In genomic region chr1:127989876-127990731, GRCm38 (mm10) we compare ENCODE assay signal across 8 mouse cellular contexts.
DNase-seq lines count a peak whose midpoint lies in the region; ATAC-seq and TF ChIP-seq lines count a peak whose summit lies in the region.

No protein-coding gene starts in this region.

- H3K4me1 ChIP-seq in lung, embryonic 16.5 days (replicated peaks; ENCODE audit: control insufficient read depth, insufficient read depth, low read length): peaks cover 10% of the 10 kb centered on the region
- H3K4me1 ChIP-seq in lung, adult 2 months (ENCODE audit: control insufficient read depth, insufficient read depth, low read length): peaks cover 2% of the 10 kb centered on the region; the same call in 1 of the 2 replicates
- H3K4me1 ChIP-seq in cerebellum, adult 2 months (ENCODE audit: control insufficient read depth, insufficient read depth, low read length): no peaks in the 10 kb centered on the region; the same call in 1 of the 2 replicates
- H3K4me1 ChIP-seq in heart, embryonic 11.5 days (ENCODE audit: control insufficient read depth, insufficient read depth, low read length): no peaks in the 10 kb centered on the region
- H3K4me1 ChIP-seq in stomach, embryonic 16.5 days (ENCODE audit: control insufficient read depth, insufficient read depth, low read length): no peaks in the 10 kb centered on the region

- TF ChIP-seq POLR2A in lung, adult 2 months (IDR thresholded peaks at IDR 0.05; ENCODE audit: borderline replicate concordance, extremely low read depth, low read depth, low read length): no peak
- peak; percentile 7; the same call in 1 of the 2 replicates for TF ChIP-seq POLR2A in cerebellum, adult 2 months (IDR thresholded peaks at IDR 0.05; ENCODE audit: borderline replicate concordance, insufficient read depth, low read length)

- peak; percentile 73 for ATAC-seq in lung, embryonic 16.5 days (ENCODE audit: low read depth)
- ATAC-seq in heart, embryonic 11.5 days (replicated peaks; ENCODE audit: insufficient number of reproducible peaks, low FRiP score, low TSS enrichment): peak; percentile 39; the same call in 1 of the 2 replicates
- ATAC-seq in stomach, embryonic 16.5 days (ENCODE audit: insufficient read depth, low FRiP score): peak; percentile 21; the same call in 1 of the 2 replicates

- H3K9ac ChIP-seq in lung, embryonic 16.5 days (ENCODE audit: low read length): peak overlapping the region; percentile 24; the same call in 1 of the 2 replicates
- no peak overlapping the region for H3K9ac ChIP-seq in heart, embryonic 11.5 days (ENCODE audit: low read depth, low read length)
- H3K9ac ChIP-seq in stomach, embryonic 16.5 days (ENCODE audit: low read length): no peak overlapping the region

- no peak for TF ChIP-seq CTCF in lung, adult 2 months (IDR thresholded peaks at IDR 0.05; ENCODE audit: insufficient read depth, low read length)
- TF ChIP-seq CTCF in cerebellum, adult 2 months (IDR thresholded peaks at IDR 0.05; ENCODE audit: borderline replicate concordance, insufficient read depth, low read depth, low read length): no peak

- H3K79me2 ChIP-seq in macrophage (ENCODE audit: inconsistent target): no peaks in the 10 kb centered on the region

- H3K27me3 ChIP-seq in lung, embryonic 16.5 days (ENCODE audit: control insufficient read depth, insufficient read depth, low read depth, low read length): no peaks in the 10 kb centered on the region
- no peaks in the 10 kb centered on the region for H3K27me3 ChIP-seq in cerebellum, adult 2 months (ENCODE audit: control insufficient read depth, insufficient read depth, low read length)
- no peaks in the 10 kb centered on the region for H3K27me3 ChIP-seq in heart, embryonic 11.5 days (ENCODE audit: control insufficient read depth, insufficient read depth, low read length)
- no peaks in the 10 kb centered on the region for H3K27me3 ChIP-seq in stomach, embryonic 16.5 days (ENCODE audit: control insufficient read depth, insufficient read depth, low read length)

- no peak overlapping the region for H3K4me2 ChIP-seq in lung, embryonic 16.5 days (ENCODE audit: low read depth, low read length)
- H3K4me2 ChIP-seq in heart, embryonic 11.5 days: peak overlapping the region; percentile 40
- no peak overlapping the region for H3K4me2 ChIP-seq in stomach, embryonic 16.5 days (ENCODE audit: low read depth, low read length)

- WGBS in lung, embryonic 16.5 days: 54% methylated on average over 9 of the region's 9 CpGs
- WGBS in lung, adult 2 months: 55% methylated on average over 9 of the region's 9 CpGs
- 7% methylated on average over 9 of the region's 9 CpGs for WGBS in cerebellum, adult 2 months
- WGBS in heart, embryonic 11.5 days (ENCODE audit: insufficient replicate concordance): 46% methylated on average over 9 of the region's 9 CpGs
- 92% methylated on average over 8 of the region's 9 CpGs for WGBS in macrophage (ENCODE audit: missing documents)
- 64% methylated on average over 9 of the region's 9 CpGs for WGBS in stomach, embryonic 16.5 days

- H3K4me3 ChIP-seq in lung, embryonic 16.5 days (ENCODE audit: low read length): no peak overlapping the region
- H3K4me3 ChIP-seq in lung, adult 2 months (replicated peaks; ENCODE audit: extremely low read depth, low read depth, low read length): no peak overlapping the region
- peak overlapping the region; percentile 14 for H3K4me3 ChIP-seq in cerebellum, adult 2 months (replicated peaks; ENCODE audit: insufficient read depth, low read depth, low read length)
- H3K4me3 ChIP-seq in heart, embryonic 11.5 days (ENCODE audit: low read depth, low read length): no peak overlapping the region
- no peak overlapping the region for H3K4me3 ChIP-seq in macrophage (ENCODE audit: inconsistent target)
- H3K4me3 ChIP-seq in stomach, embryonic 16.5 days (replicated peaks; ENCODE audit: low read length): no peak overlapping the region

- no peak overlapping the region for H3K27ac ChIP-seq in lung, embryonic 16.5 days (ENCODE audit: low read length)
- H3K27ac ChIP-seq in cerebellum, adult 2 months (ENCODE audit: insufficient read depth, low read length): 0 out of 2 replicates have a peak overlapping the region, but pooled peaks have one; percentile 11
- peak overlapping the region; percentile 51 for H3K27ac ChIP-seq in heart, embryonic 11.5 days (ENCODE audit: low read depth, low read length)
- 0 out of 2 replicates have a peak overlapping the region, but pooled peaks have one; percentile 12 for H3K27ac ChIP-seq in macrophage
- H3K27ac ChIP-seq in stomach, embryonic 16.5 days (ENCODE audit: low read length): no peak overlapping the region

- no peaks in the 10 kb centered on the region for H3K36me3 ChIP-seq in lung, embryonic 16.5 days (ENCODE audit: control insufficient read depth, insufficient read depth, low read length)
- H3K36me3 ChIP-seq in heart, embryonic 11.5 days (ENCODE audit: control insufficient read depth, insufficient read depth, low read length): no peaks in the 10 kb centered on the region
- H3K36me3 ChIP-seq in macrophage (ENCODE audit: inconsistent target): no peaks in the 10 kb centered on the region
- H3K36me3 ChIP-seq in stomach, embryonic 16.5 days (ENCODE audit: control insufficient read depth, insufficient read depth, low read length): no peaks in the 10 kb centered on the region

- H3K9me3 ChIP-seq in lung, embryonic 16.5 days (ENCODE audit: control insufficient read depth, low read length): no peaks in the 10 kb centered on the region
- no peaks in the 10 kb centered on the region for H3K9me3 ChIP-seq in heart, embryonic 11.5 days (replicated peaks; ENCODE audit: control insufficient read depth, low read length)
- H3K9me3 ChIP-seq in stomach, embryonic 16.5 days (replicated peaks; ENCODE audit: control insufficient read depth, low read length): no peaks in the 10 kb centered on the region

- no peak for DNase-seq in lung, adult 2 months
- DNase-seq in cerebellum, adult 2 months: peak; percentile 63 to 67
- peak; percentile 23 for DNase-seq in kidney, postnatal 14 days
- no peak for DNase-seq in spleen, postnatal 36 days (ENCODE audit: low spot score in 2 of 2)

Comparison
In these comparisons a context has a peak if more than half of its experiments do, and no peak if none do; other contexts are left out.
1. ATAC-seq: peak in every context shown above with its lines; median percentile 73 in lung, embryonic 16.5 days; 39 in heart, embryonic 11.5 days; 21 in stomach, embryonic 16.5 days.
2. H3K27ac ChIP-seq: peak in cerebellum, adult 2 months (single experiment), heart, embryonic 11.5 days (single experiment) and macrophage (single experiment); none in lung, embryonic 16.5 days (single experiment) and stomach, embryonic 16.5 days (single experiment).
3. DNase-seq: peak in cerebellum, adult 2 months (2 of 2) and kidney, postnatal 14 days (single experiment); none in lung, adult 2 months (single experiment) and spleen, postnatal 36 days (0 of 2).